Mouse (Mus musculus): ENCODE results near the gene Fam185a.

Fam185a gene

DNA sequence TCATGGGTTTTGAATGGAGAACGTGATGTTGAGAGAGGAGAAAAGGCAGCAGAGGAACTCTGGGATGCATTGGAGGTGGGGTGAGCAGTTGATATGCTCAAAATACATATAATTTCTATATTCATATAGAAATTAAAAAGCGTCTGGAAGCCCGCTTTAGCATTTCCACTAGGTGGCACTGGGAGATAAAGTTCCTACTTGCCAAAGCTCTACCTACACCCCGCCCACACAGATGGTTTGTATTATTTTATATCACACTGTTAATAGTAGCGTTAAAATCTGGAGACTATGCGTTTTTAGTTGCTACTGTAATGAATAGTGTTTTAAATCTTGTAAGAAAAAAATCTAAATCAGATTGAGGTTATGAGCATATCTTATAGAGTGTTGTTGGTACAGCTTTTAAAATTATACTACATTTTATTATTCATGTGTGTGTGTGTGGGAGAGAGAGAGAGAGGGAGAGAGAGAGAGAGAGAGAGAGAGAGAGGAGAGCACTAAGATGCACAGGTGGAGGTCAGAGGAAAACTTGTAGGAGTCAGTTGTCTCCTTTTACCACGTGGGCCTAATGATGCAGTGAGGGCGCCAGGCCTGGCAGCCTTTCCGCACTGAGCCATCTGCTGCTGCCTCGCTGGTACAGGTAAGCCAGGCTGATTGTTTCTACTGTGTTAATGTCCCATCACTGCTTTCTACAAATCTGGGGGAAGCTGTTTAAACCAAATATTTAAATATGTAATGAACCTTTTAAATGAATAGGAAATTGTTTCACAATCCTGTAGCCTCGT is 9.6 kb downstream of the Fam185a start:
- peak; percentile 53 for DNase-seq

DNA sequence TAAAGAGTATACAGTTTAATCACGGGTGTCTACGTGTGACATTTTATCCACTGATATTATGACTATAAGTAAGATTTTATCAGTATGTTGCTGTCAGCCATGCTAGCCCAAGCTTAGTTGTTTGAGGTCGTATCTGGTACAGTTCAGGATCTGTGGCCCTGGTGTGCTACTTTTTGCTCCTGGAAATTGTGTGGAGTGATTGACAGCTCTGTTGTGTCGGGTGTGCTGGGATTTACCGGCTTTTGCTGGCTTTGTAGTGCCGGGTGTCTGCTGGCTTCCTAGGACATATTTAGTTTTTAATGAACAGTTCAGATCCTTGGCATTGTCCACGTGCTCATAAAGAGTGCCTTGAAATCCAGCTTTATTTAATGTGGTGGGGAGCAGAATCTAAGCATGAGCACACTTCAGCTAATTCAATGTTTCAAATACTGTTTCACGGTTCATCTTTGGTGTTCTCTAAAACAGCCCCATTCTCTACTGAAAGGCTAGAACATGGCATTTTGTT is 11.8 kb downstream of the Fam185a start:
- no peak for DNase-seq

DNA sequence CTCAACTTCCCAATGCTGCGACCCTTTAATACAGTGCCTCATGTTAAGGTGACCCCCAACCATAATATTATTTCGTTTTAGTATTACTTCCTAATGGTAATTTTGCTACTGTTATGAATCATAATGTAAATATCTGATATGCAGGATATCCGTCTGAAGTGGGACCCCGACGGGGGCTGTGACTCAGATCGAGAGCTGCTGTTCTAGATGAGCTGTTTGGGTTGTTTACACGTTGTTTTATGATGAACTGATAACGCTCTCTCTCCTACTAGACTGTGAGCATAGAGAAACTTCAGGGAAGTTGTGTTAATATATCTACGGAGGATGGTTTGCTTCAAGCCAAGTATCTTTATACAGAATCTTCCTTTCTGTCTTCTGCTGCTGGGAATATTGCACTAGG is 13.7 kb downstream of the Fam185a start:
- DNase-seq: no peak

DNA sequence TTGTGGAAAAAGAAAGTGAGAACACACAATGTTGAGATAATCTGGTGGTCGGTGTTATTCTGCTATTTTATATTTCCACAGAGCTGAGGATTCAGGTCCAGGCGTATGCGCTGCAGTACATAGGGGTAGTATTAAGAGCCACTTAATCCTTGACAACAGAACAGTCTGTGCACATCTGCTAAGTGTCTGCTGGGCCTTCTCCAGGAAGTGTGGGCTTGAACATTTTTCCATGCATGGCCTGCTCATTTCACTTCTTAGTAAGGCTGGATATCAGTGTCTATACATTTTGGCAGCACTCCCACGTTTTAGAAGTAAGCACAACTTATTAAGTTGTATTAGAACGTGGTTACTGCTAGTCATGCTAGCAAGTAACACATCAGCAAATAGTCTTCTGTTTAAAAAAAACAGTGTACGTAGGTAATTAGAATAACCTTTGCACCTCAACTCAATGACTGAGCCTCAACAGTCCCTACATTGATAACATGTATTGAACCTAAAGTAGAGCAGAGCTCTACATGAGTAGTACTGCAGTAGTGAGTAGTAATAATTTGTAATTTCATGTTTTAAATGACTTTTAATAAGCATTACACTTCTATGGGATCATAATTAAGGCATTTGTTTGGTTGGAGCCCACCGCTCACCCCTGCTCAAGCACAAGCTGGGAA is 14.8 kb downstream of the Fam185a start:
- DNase-seq: no peak

DNA sequence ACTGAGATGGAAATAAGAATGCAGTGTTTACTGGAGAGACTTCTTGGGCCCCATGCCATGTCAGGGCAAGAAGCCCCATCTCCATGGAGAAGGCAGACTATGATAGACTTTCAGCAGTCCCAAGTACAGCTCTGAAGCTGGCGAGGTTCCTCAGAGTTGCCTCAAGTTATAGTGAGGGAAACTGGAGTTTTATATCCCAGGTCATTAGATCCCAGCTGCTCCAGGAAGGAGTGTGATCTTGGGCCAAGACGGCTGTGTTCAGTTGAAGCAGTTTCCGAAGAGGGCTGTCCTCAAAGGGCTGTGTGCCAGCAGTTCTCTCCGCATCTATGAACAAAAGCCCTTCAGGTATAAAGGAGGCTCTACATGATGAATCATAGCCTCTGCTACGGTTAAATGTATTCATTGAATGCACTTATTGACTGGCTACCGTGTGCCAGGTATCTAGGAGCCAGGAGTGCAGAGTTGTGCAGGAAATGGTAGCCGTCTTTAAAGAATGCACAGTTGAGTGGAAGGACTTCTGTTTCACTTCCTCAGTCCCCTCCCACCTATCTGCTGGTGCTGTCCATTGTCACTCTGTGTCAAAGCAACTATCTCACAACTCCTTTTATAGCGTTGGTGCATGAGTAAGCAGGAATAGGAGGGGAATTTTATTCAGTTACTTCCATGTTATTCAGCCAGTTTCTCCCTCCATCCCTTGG is 16.2 kb downstream of the Fam185a start:
- no peak for DNase-seq

DNA sequence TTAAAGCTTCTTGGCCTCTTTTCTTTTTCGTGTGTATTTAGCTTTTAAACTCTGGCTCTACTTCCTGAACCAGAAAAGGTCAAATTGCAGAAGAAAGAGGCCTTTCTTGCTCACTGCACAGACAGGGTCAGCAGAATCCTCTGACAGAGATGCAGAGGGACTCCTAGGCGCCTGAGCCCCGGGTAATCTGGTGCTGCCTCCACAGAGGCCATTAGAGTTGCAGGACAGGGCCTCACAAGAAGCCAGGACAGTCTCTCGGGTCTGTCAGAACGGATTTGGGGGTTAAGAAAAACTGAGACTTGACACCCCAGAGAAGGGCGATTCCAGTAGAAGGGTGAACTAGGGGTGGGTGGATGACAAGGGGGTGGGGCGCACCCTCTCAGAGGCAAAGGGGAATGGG is 42.6 kb downstream of the Fam185a start:
- DNase-seq: no peak

DNA sequence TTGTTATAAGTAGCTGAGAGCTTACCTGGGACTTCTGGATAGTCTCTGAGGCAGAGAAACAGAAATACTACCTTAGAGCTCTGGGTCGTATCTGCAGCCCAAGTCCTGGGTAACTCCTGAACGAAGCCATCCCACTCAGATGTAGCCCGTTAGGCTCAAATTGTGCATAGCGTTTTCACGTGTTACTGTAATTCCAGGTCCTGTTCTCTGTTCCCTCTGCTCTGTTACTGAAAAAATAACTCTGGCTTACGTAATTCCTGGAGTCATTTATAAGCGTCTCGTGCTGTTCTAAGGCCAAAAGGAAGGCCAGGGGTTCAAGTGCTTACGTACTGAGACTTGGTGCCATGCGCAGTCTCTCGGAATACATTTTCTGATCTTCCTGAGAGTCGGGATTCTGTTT is 43.3 kb downstream of the Fam185a start:
- no peak for DNase-seq

DNA sequence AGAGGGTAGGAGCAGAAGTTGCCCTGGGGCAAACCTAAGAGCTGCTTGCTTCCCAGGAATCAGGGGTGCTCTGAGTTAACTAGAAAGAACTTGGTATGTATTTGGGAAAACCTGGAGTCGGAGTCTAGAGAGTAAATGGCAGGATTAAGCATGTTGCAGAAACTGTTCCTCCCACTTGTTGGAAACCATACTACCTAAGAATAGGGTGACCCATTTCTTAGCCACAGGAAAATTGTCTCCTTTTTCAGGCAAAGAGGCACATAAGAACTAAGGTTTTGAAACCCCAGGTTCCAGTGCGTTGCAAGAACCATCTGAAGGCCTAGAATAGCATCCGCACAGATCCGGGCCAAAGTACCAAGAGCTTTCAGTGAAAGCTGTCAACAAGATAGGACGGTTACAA is 53.7 kb downstream of the Fam185a start:
- no peak for DNase-seq

DNA sequence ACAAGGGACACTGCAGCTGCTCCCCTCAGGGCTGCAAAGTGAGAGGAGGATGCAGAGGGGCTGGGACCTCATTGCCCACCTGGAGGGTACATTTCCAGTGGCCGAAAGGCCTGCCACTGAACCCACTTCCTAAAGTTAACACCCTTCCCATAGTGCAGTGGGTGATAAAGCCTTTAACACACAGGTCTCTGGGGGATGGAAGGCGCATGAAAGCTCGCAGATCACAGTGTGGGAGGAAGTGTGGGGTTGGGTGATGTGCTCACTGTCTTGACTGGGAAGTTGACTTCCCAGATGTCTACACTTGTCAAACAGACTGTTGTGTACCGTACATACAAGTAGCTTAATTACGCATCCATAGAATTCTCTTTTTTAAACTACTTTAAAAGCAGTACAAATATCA is 55.0 kb downstream of the Fam185a start:
- DNase-seq: no peak

DNA sequence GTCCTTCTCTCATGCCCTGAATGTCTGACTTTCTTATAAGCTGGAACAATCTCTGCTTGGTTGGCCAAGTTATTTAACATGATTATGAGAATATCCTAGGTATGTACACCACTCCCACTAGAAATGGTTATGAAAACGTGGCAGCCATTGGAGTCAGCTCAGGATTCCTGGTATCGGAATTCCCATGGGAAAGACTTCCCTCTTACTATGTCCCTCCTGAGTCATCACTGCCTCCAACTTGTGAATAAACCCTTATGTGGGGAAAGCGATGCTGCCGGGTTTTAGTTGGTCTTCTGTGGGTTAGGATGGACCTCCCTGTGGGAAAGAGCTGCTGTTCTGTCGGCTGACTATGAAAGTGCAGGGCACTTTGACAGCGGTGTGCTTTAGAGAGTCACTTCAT is 56.8 kb downstream of the Fam185a start:
- DNase-seq: no peak

DNA sequence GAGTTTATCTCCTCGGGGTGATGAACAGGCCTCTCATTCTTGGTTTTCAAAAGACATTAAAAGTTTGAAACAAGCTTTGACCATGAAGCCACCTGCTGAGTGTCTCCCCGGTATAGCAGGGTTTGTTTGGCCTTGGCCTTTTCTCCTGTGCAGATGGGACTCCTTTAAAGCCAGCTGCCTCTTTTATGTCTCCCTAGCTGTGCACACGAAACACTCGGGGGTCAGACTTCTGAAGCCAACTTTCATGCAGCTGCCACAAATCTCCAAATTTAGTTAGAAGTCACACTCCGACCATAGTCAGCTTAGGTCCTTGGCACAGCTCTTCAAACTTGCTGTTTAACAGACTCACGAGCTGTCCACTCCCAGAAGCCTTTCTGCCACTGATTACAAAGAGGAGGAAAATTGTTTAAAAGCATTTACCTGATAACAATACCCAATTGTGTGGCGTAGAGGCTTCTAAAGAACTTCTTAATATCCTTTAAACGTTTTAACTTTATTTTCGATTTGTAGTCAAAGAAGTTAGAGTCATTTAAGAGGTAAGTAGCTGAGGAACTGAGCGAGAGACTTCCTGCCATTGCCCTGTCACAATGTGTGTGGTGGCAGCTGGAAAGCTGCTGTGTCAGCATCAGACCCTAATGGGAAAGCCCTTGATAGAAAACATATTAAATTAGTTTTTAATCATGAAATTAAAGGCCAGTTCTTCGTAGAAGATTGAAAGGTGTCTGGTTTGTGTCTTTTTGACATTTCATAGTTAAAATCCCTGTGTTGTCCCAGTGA is 57.9 kb downstream of the Fam185a start:
- DNase-seq: no peak

DNA sequence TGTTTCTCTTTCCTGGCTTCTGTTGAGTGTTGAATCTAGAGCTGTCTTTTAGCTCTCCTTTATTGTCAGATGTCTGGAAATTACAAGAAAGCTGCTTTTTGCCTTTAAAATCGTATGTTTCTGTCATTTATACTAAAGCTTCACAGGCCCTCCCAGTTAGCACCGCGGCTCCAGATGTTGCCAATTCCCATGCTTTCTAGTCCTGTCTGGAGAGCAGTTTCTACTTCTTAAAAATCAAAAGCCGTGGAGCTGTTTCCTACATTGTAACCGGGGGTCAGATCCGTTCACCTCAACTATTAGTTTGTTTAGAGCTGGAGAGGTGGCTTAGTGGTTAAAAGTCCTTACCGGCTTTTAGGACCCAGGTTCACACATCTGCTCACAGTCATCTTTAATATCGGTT is 58.5 kb downstream of the Fam185a start:
- DNase-seq: no peak

DNA sequence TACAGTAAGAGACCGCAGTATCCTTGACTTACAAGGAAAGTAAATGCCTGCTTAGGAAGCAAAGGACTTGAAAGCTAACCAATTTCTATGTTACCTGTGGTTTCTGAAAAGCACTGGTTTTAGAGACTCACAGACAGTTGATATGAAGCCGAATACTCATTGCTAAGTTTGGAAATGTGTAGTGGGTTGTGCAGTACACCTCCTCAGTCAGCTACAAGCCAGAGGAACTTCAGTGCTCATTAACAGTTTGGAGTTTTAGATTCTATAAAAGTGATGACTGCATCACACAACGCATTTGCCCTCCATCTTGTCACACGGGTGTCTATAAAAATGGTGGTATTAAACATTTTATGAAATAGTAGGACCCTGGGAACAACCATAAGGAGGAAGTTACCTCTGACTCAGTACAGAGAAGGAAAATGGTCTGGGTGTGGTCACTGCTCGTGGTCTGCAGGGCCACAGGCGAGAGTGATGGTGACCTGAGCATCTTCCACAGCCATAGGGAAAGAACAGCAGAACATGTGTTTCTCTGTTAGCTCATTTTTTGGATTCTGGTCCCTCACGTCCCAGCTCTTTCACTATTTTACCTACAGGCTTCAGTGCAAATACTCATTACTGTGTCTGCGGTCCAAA is 60.6 kb downstream of the Fam185a start:
- DNase-seq: no peak

DNA sequence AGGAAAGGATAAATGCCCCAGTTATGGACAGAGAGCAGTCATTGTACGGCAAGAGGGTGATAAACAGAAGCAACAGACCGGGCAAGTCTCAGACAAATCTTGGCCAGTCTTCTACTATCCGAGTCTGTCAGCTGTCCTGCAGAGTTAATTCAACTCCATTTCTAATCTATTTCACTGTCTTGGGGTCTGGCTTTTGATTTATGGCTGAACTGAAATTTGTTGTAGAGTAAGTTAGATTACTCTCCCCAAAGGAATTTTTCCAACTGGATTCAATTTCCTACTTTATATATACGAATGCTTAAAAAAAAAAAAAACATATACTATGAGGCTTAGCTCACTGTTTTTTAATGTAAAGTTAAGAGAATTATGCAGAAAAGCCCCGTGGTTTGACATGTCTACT is 62.0 kb downstream of the Fam185a start:
- DNase-seq: no peak

DNA sequence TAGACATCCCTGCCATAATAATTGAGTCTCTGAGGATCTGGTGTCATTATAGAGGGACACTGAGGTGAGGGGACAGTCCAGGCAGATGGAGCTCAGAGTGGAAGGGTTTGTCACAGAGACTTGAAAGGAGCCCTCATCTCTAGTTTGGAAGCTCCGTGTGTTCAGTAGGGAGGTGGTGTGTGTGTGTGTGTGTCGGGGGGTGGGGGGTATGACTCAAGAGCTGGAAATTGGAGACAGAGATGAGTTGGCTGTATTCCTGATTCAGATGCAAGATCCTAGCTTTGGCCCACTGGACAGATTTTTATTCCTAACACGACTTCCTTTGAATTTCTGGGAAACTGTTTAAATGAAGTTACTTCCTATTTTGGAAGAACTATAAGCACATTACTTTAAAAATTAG is 62.5 kb downstream of the Fam185a start:
- DNase-seq: no peak

DNA sequence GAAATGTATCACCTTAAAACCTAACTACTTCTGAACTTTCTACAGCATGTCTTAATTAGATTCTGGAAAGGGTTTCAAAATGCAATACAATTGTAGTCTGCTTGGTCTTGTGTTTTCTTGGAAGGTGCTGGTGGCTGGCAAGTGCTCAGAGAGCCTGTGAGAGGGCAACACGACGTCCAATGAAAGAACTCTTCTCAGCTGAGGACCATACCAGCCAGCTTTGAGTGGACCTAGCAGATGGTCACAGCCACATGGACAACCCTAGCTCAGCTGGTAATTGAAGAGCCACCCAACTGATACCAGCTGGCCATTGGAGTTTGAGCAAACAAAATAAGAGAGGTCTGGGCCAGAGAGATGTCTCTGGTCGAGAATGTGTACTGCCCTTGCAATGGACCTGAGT is 63.0 kb downstream of the Fam185a start:
- DNase-seq: peak; percentile 72

DNA sequence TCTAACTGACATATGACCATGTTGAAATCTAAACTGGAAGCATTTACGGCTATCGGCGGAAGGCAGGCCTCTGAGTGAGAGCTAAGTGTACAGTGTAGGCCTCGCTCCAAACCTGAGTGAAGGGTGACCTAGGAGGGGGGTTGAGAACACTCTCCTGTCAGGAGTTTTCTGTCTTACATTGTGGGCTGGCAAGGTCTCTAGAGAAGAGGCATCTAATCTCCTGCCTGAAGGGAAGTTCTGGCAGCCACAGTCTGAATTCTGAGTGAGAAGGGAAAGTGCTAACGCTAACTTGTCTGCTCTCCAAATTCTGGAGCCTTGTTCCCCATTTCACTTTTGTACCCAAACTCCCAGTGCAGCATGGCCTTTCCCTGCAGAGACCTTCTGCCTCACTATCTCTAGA is 63.7 kb downstream of the Fam185a start:
- DNase-seq: peak; percentile 6

DNA sequence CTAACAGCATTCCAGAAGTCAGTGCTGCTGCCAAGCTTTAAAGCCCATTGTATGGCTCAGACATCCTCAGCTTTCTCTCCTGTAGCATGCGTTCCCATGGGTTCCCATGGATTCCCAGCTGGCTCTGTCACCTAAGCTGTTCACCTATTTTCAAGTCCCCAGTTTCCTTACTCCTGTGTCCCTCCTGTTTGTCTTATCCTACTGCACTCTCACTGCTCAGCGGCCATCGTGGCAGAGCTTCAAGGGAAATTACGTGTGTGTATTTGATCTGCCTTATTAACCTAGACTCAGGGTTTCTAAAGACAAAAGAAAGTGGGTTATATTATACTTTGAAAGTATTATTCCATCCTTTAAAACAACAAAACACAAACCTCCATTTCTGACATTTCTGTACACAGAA is 64.4 kb downstream of the Fam185a start:
- no peak for DNase-seq

DNA sequence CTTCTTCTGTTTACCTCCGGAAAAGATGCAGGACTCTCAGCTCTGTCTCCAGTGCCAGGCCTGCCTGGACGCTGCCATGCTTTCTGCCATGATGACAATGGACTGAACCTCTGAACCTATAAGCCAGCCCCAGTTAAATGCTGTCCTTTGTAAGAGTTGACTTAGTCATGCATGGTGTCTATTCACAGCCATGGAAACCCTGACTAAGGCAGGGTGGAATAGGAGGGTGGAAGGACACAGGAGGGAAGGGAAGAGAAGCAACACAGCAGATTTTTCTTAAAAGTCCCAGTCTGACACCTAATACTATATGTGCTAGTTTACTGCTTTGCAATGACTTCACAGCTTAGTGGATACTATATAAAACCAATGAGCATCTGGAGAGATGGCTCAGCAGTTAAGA is 66.7 kb downstream of the Fam185a start:
- DNase-seq: no peak

DNA sequence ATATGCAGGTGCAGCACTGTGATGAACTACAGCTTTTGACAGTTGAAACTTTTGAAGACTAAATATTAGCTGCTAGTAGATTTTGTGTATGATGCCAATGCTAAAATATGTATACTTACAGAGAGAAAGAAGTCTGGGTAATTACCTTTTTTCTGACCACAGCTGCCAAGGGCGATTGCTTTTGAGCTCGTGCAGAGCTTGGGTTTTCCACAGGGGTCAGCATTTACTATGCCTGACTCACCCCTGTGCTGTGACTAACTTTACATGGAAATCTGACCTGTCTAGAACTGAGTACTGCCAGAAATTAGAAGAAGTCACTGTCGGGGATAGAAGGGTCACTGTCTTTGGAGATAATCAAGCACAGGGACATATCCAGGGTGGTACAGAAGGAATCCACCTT is 67.5 kb downstream of the Fam185a start:
- no peak for DNase-seq

DNA sequence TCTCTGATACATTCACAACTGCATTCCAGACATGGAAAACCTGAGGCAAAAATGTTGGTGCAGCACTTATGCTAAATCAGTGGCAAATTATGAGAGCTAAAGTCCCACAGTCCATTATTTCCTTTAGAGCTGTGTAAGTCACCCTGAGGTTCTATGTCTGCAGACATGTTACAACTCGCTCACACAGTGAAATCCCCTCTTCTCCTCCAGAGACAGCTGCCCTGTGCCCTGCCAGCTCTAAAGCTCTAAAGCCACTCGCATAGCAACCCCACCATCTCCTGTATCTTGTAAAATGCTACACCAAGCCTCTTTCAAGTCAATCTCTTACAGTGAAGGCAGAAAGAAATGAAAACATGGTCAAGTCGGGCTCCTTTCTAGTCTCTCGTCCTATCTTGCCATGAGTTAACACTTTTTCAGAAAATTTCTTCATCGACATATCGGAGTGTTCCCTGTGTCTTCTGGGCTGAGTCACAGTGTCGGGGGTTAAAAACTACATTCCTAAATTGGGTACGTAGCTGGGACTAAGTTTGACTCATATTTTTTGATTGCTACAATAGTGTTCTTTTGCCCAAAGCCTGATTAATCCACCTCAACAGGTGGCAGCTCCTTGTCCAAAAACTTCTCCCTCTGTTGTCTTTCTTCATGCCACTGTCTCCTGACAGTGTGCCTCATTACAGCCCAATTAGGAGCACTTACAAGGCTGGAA is 68.7 kb downstream of the Fam185a start:
- DNase-seq: no peak

DNA sequence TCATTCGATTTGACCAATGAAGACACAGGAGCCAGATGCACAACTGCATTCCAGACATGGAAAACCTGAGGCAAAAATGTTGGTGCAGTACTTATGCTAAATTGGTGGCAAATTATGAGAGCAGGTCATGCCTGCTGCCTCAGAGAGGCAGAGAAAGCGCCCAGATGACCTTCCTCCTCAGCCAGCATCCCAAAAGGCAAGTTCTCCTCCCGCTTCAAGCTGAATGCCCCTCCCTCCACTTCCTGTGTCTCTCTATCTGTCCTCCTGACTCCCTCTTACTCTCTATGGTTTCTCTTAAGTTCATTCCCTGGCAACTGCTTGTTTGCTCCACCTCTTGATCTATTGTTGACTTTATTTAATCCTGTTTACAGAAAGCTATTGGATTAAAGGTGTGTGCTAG is 70.0 kb downstream of the Fam185a start:
- no peak for DNase-seq
